Mouse (Mus musculus): Measurements from ENCODE around the gene Tns1. TPM values are rescaled to one million over a fixed set of nuclear protein-coding genes. Genes with fewer than 3 reads are reported as not detected.

The Tns1 gene
- total RNA-seq, 1 experiment from 2014 or later = 1.9 TPM

DNA sequence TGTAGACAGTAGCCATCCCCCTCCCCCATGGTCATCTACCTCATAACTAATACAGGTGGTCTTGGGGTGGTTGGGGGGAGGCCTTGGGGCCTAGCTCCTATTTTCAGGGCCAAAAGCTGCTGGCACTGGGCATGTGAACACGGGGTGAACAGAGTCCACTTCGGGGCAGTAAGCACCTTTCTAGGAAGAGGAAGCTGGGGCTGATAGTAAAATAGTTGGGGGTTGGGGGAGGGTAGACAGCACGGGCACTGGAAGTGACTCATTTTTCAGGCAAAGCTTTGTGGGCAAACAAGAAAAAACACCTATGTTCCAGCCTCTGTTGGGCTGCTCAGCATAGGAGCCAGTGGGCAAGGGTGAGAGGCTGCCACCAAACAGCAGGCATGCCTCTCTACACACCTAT, 187.7 kb downstream of the Tns1 start:
- ATAC-seq (replicated peaks; ENCODE audit: insufficient number of reproducible peaks, low FRiP score, low TSS enrichment, poor library complexity, severe bottlenecking) = no peak

DNA sequence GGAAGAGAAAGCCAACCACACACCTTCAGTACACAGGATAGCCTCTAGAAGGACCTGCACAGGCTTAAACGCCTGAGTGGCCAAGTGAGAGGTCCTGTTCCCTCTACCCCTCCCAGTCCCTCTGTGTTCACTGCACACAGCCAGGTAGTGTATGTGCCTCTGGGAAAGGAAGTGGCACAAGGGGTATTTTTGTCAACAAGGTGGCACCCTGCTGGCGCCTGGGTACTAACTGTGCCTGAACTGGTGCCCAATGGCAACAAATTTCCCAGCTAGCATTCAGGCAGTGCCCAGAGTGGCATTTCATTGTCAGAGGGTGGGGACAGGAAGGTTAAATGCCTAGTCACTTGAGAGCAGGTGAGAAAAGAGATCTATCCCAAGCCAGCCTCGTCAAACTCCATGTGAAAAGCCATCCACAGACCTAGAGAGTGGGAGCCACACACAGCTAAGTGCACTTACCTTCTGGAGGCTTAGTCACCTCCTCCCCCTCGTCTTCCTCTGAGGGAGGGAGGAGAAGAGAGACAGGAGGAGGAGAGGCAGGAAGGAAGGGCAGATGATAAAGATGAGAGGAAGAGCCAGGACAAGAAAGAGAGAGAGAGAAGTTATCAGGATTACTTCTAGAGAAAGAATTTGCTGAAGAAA, 188.7 kb downstream of the Tns1 start:
- no peak for ATAC-seq (replicated peaks; ENCODE audit: insufficient number of reproducible peaks, low FRiP score, low TSS enrichment, poor library complexity, severe bottlenecking)

DNA sequence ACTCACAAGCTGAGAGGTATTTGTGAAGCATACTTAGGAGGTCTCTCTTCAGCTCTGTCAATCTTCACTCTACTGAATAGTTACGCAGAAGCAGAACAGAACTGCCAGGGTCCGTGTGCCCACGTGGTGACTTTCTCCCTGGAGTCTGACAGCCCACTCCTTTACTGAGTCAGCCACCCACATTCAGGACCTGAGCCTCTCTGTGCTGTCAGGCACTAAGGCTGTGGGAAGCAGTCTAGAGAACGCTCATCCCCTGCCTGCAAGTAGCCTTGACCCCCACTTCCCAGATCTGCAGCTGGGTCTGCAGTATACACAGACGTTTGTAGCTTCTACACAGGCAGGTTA, 191.1 kb downstream of the Tns1 start:
- ATAC-seq (replicated peaks; ENCODE audit: insufficient number of reproducible peaks, low FRiP score, low TSS enrichment, poor library complexity, severe bottlenecking) = no peak

- no peak for ATAC-seq (replicated peaks; ENCODE audit: insufficient number of reproducible peaks, low FRiP score, low TSS enrichment, poor library complexity, severe bottlenecking)
These were observed 191.7 kb downstream of the Tns1 start for GRCm38 (mm10) chr1:73932421-73933145.

DNA sequence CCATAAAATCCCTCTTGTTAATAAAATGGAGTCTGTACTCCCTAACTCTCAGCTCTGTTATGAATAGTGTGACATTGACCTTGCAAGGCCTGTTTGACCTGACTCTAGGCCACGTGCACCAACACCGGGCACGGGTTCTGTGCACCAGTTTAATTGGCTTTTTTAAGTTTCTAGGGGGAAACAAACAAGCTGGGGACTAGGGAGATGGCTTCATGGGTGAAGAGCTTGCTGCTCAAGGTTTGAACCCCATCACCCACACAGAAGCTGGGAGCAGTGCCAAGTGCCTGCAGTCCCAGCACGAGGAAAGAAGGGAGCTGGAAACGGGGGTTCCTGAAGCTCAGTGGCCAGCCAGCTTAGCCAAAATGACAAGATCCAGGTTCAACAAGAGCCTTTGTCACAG, 192.4 kb downstream of the Tns1 start:
- ATAC-seq (replicated peaks; ENCODE audit: insufficient number of reproducible peaks, low FRiP score, low TSS enrichment, poor library complexity, severe bottlenecking) = no peak

GRCm38 (mm10) chr1:73930411-73931134, 193.7 kb downstream of the Tns1 start:
- ATAC-seq (replicated peaks; ENCODE audit: insufficient number of reproducible peaks, low FRiP score, low TSS enrichment, poor library complexity, severe bottlenecking) = no peak

DNA sequence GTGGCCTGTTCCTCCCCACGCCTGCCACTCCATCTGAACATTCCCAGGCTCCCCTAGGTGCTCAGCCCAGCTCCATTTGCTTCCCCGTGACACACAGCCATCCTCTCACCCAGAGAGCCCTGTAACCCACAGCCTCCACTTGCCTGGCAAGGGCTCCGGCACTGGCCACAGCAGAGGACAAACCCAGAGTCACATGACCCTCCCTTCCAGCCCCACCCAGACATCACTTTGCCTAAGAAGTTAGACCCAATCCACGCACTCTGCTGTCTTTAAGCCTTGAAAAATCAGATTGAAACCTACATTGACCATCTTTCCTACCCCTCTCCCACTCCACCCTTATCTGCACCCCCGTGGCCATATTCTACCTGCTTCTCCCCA, 194.3 kb downstream of the Tns1 start:
- ATAC-seq (replicated peaks; ENCODE audit: insufficient number of reproducible peaks, low FRiP score, low TSS enrichment, poor library complexity, severe bottlenecking) = no peak

GRCm38 (mm10) chr1:73929211-73929951, 194.9 kb downstream of the Tns1 start:
- ATAC-seq (replicated peaks; ENCODE audit: insufficient number of reproducible peaks, low FRiP score, low TSS enrichment, poor library complexity, severe bottlenecking) = no peak

- ATAC-seq (replicated peaks; ENCODE audit: insufficient number of reproducible peaks, low FRiP score, low TSS enrichment, poor library complexity, severe bottlenecking) = no peak
These were observed 195.9 kb downstream of the Tns1 start for GRCm38 (mm10) chr1:73928385-73928784.

- no peak for ATAC-seq (replicated peaks; ENCODE audit: insufficient number of reproducible peaks, low FRiP score, low TSS enrichment, poor library complexity, severe bottlenecking)
These were observed 196.4 kb downstream of the Tns1 start for GRCm38 (mm10) chr1:73927819-73928218.

DNA sequence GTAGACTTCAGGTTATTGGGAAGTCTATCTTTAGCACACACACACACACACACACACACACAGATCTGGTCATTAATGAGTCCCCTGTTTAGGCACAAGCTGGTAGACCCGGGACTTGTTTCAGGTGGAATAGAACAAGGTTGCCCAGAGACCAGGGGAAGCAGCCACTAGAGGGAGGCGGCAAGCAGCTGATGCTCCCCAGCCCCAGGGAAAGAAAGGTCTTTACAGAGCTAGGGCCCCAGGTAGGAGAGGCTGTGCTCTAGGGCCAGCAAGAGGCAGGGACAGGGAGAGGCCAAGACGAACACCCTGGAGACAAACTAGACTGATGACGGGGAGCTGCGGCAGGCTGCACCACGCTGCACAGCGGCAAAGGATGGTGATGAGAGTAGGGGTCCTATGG, 198.0 kb downstream of the Tns1 start:
- no peak for ATAC-seq (replicated peaks; ENCODE audit: insufficient number of reproducible peaks, low FRiP score, low TSS enrichment, poor library complexity, severe bottlenecking)

GRCm38 (mm10) chr1:73924871-73925610, 199.2 kb downstream of the Tns1 start:
- no peak for ATAC-seq (replicated peaks; ENCODE audit: insufficient number of reproducible peaks, low FRiP score, low TSS enrichment, poor library complexity, severe bottlenecking)

- ATAC-seq (replicated peaks; ENCODE audit: insufficient number of reproducible peaks, low FRiP score, low TSS enrichment, poor library complexity, severe bottlenecking) = no peak
These were observed 200.0 kb downstream of the Tns1 start for GRCm38 (mm10) chr1:73924210-73924609.

- no peak for ATAC-seq (replicated peaks; ENCODE audit: insufficient number of reproducible peaks, low FRiP score, low TSS enrichment, poor library complexity, severe bottlenecking)
These were observed 201.1 kb downstream of the Tns1 start for GRCm38 (mm10) chr1:73923185-73923584.

DNA sequence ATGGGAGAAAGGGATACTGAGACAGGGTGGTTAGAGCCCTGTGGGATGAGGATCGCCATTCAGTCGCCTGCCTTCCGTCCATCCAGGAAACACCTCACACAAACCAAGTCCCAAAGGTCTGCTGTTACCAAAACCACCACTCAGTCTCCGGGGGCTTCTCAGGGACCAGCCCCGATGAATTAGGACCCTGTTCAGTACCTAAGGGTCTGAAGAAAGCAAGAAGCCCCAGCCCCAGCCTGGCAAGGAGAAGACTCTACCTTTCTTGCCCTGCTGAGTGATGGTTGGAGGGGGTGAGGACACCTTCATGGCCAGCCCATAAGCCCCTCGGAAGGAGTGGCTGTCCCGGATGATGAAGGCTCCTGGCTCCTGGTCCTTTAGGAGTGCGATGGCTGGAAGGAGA, 203.5 kb downstream of the Tns1 start:
- ATAC-seq (replicated peaks; ENCODE audit: insufficient number of reproducible peaks, low FRiP score, low TSS enrichment, poor library complexity, severe bottlenecking) = no peak

GRCm38 (mm10) chr1:73919909-73920308, 204.3 kb downstream of the Tns1 start:
- no peak for ATAC-seq (replicated peaks; ENCODE audit: insufficient number of reproducible peaks, low FRiP score, low TSS enrichment, poor library complexity, severe bottlenecking)

DNA sequence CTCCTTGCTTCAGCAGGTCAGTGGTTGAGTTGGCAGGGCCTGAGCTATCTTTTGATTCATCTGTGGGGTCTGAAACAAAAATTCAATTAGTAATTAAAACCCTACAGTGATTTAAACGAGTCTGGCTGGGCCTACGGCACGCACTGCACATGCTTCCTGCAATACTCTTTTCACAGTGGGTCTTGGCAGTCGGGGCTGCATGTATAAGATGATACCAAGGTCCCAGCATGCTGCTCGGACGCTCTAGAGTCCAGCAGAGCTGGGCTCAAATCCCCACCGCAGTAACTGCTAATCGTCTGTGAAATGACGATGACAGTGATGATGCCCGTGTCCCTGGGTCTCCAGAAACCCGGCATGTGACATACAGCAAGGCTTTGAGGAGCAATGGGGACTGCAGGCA, 206.2 kb downstream of the Tns1 start:
- no peak for ATAC-seq (replicated peaks; ENCODE audit: insufficient number of reproducible peaks, low FRiP score, low TSS enrichment, poor library complexity, severe bottlenecking)

- no peak for ATAC-seq (replicated peaks; ENCODE audit: insufficient number of reproducible peaks, low FRiP score, low TSS enrichment, poor library complexity, severe bottlenecking)
These were observed 208.0 kb downstream of the Tns1 start for GRCm38 (mm10) chr1:73916298-73916697.
